Mouse (Mus musculus) liver, embryonic 14.5 days (tissue): ENCODE measurements around the gene Cd70.

Experiments
- CTCF ChIP-seq: IDR thresholded peaks from 2 replicates; pipeline ENCODE4 v1.5.1; 2016; ENCODE audit warnings: antibody characterized with exemption, low read depth, control low read depth
- EP300 ChIP-seq: IDR thresholded peaks from 2 replicates; pipeline ENCODE4 v1.6.1; 2016; ENCODE audit warnings: antibody characterized with exemption, low read depth

- no peak for TF ChIP-seq CTCF
- no peak for TF ChIP-seq EP300
Observed at GRCm38 (mm10) chr17:57185641-57186040, 36.1 kb upstream of the Cd70 start.
